Mouse (Mus musculus): ENCODE results near the gene Sar1a. TPM values are rescaled to one million over a fixed set of nuclear protein-coding genes. Genes with fewer than 3 reads are reported as not detected.

Sar1a gene
- polyA plus RNA-seq (2015; fragmentation: Nextera tagmentation; extraction: Ambion mirVana), result 213 and 219 TPM in 2 replicates

DNA sequence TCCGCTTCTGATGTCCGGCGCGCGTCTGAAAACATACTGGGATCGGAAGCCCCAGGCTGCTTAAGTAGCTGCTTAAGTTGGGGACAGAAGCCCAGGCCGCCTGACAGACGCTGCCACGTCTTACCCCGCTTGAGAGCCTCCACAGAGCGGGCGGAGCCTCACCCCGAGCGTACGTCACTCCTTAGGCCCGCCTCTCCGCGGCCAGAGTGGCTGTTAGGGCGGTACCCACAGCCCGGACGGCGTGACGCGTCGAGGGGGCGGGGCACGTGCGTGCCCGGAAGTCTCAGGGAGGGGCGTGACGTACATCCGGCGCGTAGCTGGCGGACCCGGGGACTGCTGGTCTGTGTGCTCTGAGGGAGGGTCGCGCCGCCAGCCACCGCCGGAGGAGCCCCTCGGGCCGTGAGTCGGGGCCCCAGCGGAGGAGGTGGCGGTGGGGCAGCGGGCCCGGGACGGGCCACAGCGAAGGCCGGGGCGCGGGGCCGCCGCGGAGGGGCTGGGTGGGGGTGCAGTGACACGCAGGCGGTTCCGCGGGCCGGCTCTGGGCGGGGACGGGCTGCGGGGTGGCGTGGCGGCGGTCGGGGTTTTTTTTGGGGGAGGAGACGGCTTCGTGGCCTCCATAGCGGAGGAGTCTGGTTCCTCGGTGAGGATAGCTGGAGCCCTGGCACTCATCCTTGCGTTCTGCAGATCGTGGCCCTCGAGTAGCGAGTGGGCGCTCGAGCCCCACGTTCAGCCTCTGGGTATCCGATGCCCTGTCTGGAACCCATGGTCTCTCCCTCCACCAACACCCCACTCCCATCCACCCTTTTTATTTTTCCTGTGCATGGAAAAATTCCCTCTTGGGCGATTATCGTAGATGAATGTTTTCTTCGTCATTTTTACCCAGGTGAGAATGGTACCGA lies at the start of gene Sar1a:
Gene Sar1a (plus strand): TSS at position 285 of the 899 bp plus-strand sequence.
- peak within 1 kb of the TSS; percentile 91 for H3K4me3 ChIP-seq
- peak within 1 kb of the TSS; percentile 77 for H3K4me2 ChIP-seq (replicated peaks)
- WGBS, result 1% methylated on average over 83 of the region's 84 CpGs
- H3K9ac ChIP-seq (replicated peaks), result peak within 1 kb of the TSS; percentile 98
- H3K27me3 ChIP-seq, result no peaks in the 10 kb centered on the region
- peak within 1 kb of the TSS; percentile 82 for H3K27ac ChIP-seq (replicated peaks)
- H3K36me3 ChIP-seq, result peaks cover 7% of the 10 kb centered on the region
- ATAC-seq (replicated peaks), result peak; percentile 100
- H3K9me3 ChIP-seq, result no peaks in the 10 kb centered on the region
- H3K4me1 ChIP-seq, result peaks cover 27% of the 10 kb centered on the region

DNA sequence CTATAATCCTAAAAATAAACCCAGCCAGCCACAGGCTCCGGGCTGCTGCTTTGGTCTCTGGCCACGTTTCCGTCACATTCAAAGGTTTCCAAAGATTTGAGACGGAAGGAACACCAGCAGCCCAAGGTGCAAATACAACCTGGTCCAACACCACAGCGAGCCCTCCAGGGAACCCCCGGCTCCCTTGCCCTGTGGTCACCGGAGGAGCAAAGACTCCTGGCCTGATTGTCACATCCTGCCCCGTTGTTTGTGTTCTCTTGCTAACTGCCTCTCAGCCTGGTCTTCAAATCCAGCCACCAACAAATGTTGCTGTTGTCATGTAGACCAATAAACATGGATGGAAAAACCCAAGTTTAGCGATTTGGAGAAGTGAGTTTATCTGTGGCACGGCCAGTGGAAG lies 47.7 kb upstream of the Sar1a start:
- Histone ChIP-seq H3K36me3 (no peaks in the 10 kb centered on the region), H3K27ac (replicated peaks) (no peak overlapping the region), H3K4me2 (replicated peaks) (no peak overlapping the region), H3K9me3 (no peaks in the 10 kb centered on the region), H3K9ac (replicated peaks) (no peak overlapping the region), H3K4me1 (no peaks in the 10 kb centered on the region), H3K27me3 (no peaks in the 10 kb centered on the region), H3K4me3 (no peak overlapping the region)
- no peak for ATAC-seq (replicated peaks)
- WGBS, result 85% methylated on average over 10 of the region's 10 CpGs

DNA sequence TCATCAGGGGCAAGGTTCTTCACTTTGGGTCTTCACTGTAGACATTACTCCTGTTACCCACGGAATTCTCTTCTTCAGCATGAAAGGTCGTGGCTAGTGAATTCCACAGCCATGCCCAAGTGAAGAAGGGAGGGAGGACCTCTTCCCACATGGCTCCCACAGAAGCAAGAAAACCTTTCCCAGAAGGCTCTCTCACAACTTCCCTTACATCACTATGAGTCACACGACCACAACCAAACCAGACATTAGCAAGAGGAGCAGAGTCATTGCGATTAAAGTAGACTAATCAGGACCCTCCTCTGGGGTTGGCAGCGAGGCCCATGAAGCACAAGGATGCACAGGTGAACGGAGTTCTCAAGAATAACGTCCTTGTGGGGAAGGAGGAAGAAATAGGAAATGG lies 43.0 kb upstream of the Sar1a start:
- H3K27me3 ChIP-seq, result no peaks in the 10 kb centered on the region
- ATAC-seq (replicated peaks), result no peak
- WGBS, result 76% methylated on average over 7 of the region's 7 CpGs
- H3K9me3 ChIP-seq, result no peaks in the 10 kb centered on the region
- H3K4me1 ChIP-seq, result no peaks in the 10 kb centered on the region
- no peaks in the 10 kb centered on the region for H3K36me3 ChIP-seq
- H3K4me2 ChIP-seq (replicated peaks), result no peak overlapping the region
- no peak overlapping the region for H3K4me3 ChIP-seq
- no peak overlapping the region for H3K27ac ChIP-seq (replicated peaks)
- H3K9ac ChIP-seq (replicated peaks), result no peak overlapping the region

DNA sequence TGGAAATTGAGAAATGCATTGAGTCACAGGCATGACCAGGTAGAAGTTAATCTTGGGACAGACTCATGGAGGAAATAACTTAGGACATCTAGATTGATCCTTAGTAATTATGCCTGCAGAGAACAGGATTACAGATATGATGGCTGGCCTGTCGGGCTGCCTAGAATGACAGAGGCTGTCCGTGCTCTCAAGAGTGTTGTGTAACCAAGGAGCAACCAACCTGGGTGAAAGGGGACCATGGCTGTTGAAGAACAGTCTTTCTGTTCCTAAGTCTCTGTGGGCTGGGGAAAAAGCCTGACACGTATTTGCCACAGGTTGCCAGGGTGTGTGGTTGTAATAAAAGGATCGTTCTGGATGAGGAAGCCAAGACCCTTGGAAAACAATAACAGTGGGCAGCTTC lies 39.7 kb upstream of the Sar1a start:
- Histone ChIP-seq H3K27ac (replicated peaks) (no peak overlapping the region), H3K4me3 (no peak overlapping the region), H3K4me1 (no peaks in the 10 kb centered on the region), H3K36me3 (no peaks in the 10 kb centered on the region), H3K4me2 (replicated peaks) (no peak overlapping the region), H3K9me3 (no peaks in the 10 kb centered on the region), H3K9ac (replicated peaks) (no peak overlapping the region), H3K27me3 (no peaks in the 10 kb centered on the region)
- ATAC-seq (replicated peaks), result no peak
- WGBS, result 83% methylated on average over 4 of the region's 4 CpGs

DNA sequence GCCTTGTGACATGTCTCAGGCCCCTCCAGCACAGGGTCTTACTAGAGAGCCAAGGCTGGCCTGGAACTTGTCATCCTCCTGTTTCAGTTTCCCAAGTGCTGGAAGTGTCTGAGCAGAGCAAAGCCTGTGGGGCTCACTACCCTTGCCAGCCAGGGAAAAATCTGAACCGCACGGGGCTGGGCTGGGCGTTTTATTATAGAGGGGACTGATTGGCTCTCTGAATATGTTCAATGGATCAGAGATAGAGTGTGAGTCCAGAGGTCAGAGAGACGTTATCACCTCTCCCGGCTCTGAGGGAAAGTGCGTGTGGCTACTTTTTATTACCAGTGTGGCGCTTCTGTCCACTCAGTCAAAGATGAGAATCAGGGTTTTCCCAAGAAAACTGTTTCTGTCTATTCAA lies 33.5 kb upstream of the Sar1a start:
- H3K4me2 ChIP-seq (replicated peaks), result no peak overlapping the region
- 67% methylated on average over 7 of the region's 7 CpGs for WGBS
- H3K4me3 ChIP-seq, result no peak overlapping the region
- peaks cover 21% of the 10 kb centered on the region for H3K4me1 ChIP-seq
- H3K27ac ChIP-seq (replicated peaks), result no peak overlapping the region
- no peaks in the 10 kb centered on the region for H3K9me3 ChIP-seq
- H3K27me3 ChIP-seq, result no peaks in the 10 kb centered on the region
- no peak for ATAC-seq (replicated peaks)
- H3K36me3 ChIP-seq, result peaks cover under 1% of the 10 kb centered on the region; the same call in 1 of the 2 replicates
- H3K9ac ChIP-seq (replicated peaks), result no peak overlapping the region

DNA sequence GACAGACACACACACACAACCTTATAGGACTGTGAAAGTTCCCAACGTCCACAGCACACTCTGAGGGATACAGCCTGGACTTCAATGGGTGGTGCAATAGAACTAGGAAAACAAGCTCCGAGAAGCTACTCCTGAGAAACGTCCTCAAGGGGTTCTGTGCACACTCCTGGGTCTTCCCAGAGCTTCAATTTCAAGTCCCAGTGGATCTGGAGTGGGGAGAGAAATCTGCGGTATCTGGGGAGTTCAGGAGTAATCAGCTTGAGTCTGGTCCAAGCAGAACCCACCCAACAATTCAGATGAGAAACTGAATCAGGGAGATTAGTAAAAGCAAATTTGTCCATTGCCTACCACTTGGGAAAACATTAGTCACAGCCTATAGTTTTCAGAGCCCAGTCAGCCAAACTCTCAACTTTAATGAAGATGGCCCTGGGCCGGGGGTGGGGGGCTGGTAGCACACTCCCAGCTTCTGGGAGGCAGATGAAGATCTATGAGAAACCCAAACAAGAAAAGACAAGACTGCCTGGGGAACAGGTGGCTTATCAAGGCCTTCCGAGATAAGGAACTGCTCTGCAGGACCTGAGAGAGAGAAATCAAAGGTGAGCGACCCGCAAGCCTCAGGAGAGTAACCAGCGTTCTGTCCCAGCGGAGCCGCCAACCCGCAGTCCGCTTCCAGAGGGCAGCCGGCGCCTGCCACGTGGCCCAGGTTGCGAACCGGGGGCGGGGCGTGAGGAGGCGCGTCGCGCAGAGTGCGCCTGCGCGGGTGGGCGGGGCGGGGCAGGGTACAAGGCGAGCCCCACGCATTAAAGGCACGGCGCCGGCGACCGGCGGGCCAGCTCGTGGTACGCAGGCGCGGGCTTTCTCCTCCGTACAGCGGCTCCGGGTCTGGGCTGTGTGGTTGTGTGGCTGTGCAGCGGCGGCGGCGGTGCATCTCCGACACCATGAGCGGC lies 32.0 kb upstream of the Sar1a start, which contains the start of gene Ppa1:
Gene Ppa1 (plus strand): TSS at position 763 of the 947 bp plus-strand sequence.
- Histone ChIP-seq H3K27me3 (no peaks in the 10 kb centered on the region), H3K9ac (replicated peaks) (peak within 1 kb of the TSS; percentile 92), H3K4me1 (peaks cover 21% of the 10 kb centered on the region), H3K9me3 (no peaks in the 10 kb centered on the region), H3K4me3 (peak within 1 kb of the TSS; percentile 87), H3K4me2 (replicated peaks) (peak within 1 kb of the TSS; percentile 81), H3K27ac (replicated peaks) (peak within 1 kb of the TSS; percentile 86), H3K36me3 (peaks cover 7% of the 10 kb centered on the region)
- peak; percentile 99 for ATAC-seq (replicated peaks)
- 2% methylated on average over 43 of the region's 50 CpGs for WGBS

DNA sequence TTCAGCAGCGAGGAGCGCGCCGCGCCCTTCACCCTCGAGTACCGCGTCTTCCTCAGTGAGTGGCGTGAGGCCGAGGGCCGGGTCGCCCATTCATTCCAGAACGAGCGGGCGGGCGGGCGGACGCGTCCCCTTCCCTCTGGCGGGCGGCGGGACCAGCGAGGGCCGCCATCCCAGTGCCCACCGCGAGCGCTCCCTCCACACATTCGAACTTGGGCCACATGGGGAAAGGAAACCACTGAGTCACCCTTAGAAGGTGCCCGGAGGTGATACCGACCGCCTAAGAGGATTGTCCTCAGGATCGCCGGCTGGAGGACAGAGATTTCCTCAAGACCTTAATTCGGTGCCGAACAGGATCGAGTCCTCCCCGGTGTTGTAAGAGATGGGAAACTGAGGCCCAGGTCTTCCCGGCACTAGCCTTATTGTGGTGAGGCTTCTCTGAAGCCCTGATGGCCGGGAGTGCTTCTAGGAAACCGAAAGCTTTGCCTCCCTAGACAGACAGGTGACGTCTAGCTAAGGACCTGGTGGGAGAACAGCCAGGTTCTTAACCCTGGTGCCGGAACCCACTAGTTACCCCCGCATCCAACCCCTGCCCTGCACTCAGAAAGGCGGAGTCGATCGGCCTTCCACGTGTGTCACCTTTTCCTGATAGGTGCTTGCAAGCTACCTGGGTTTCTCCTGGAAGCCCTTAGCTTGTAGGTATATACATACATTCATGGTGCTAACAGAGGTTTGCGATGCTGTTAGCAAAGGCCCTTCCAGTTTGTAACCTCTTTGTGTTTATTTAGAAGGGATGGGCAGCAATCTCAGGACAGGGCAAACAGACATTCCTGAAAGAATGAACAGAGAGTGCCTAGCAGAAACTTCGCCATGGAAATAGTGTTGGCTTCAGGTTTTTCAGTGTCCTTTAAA lies 31.1 kb upstream of the Sar1a start:
- H3K4me3 ChIP-seq, result peak overlapping the region; percentile 87
- peak; percentile 69 for ATAC-seq (replicated peaks)
- H3K36me3 ChIP-seq, result peaks cover 10% of the 10 kb centered on the region
- peak overlapping the region; percentile 92 for H3K9ac ChIP-seq (replicated peaks)
- H3K9me3 ChIP-seq, result no peaks in the 10 kb centered on the region
- H3K27me3 ChIP-seq, result no peaks in the 10 kb centered on the region
- 2% methylated on average over 40 of the region's 49 CpGs for WGBS
- H3K4me1 ChIP-seq, result peaks cover 21% of the 10 kb centered on the region
- H3K4me2 ChIP-seq (replicated peaks), result peak overlapping the region; percentile 81
- peak overlapping the region; percentile 86 for H3K27ac ChIP-seq (replicated peaks)

DNA sequence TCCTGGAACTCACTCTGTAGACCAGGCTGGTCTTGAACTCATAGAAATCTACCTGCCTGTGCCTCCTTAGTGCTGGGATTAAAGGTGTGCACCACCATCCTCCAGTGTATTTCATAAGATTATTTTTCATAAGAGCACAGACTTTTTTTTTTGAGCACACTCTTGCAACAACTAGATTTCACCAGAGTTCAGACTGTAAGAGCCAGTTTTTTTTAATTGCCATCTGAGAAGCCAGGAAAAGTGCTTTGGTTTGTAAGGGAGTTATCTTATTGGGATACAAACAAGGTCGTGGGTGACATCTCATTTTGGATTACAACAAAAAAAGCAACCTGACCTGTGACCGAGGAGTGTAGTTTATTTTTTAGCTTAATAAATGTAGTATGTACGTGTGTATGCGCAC lies 26.0 kb upstream of the Sar1a start:
- WGBS, result 96% methylated on average over 4 of the region's 4 CpGs
- ATAC-seq (replicated peaks), result no peak
- Histone ChIP-seq H3K9ac (replicated peaks) (no peak overlapping the region), H3K4me2 (replicated peaks) (no peak overlapping the region), H3K9me3 (no peaks in the 10 kb centered on the region), H3K4me3 (no peak overlapping the region), H3K36me3 (peaks cover 17% of the 10 kb centered on the region), H3K4me1 (peaks cover 15% of the 10 kb centered on the region), H3K27ac (replicated peaks) (no peak overlapping the region), H3K27me3 (no peaks in the 10 kb centered on the region)

DNA sequence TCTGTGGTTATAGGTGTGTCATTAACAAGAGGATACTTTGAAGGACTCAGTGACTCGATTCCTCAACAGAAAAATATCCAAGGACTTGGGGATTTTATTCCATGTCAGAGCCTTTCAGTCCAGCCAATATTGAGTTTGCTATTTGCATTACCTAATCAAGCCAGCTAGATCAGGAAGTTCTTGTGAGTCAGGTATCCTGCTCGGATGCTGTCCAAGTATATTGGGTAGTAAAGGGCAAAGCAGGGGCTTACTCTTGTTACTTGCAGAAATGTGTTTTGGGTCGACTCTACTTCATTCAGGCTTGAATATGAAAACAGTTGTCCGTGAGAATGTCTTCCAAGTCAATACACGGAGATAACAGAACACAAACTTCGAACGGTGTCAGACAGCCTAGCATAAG lies 25.4 kb upstream of the Sar1a start:
- Histone ChIP-seq H3K4me2 (replicated peaks) (no peak overlapping the region), H3K9ac (replicated peaks) (no peak overlapping the region), H3K4me3 (no peak overlapping the region), H3K4me1 (peaks cover 9% of the 10 kb centered on the region; the same call in 1 of the 2 replicates), H3K27ac (replicated peaks) (no peak overlapping the region), H3K36me3 (peaks cover 23% of the 10 kb centered on the region), H3K9me3 (no peaks in the 10 kb centered on the region), H3K27me3 (no peaks in the 10 kb centered on the region)
- 90% methylated on average over 7 of the region's 7 CpGs for WGBS
- ATAC-seq (replicated peaks), result no peak

DNA sequence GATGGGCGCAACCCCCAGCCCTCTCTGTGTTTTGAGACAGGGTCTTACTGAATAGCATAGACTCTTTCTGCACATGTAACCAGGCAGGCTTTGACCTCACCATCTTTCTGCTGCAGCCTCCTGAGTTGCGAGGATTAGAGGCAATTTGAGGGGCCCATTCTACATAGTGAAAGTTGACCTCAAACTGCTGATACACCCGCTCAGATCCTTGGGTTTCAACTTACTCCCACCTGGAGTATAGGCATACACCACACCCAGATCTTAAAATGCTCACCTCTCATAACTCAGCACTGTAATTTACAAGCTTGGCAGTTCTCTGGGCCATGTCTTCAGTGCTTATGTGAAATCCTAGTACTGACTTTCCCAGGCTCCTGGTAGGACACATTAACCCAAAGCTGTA lies 24.9 kb upstream of the Sar1a start:
- peaks cover 6% of the 10 kb centered on the region; the same call in 1 of the 2 replicates for H3K4me1 ChIP-seq
- no peaks in the 10 kb centered on the region for H3K9me3 ChIP-seq
- no peak overlapping the region for H3K4me3 ChIP-seq
- ATAC-seq (replicated peaks), result no peak
- no peak overlapping the region for H3K9ac ChIP-seq (replicated peaks)
- H3K27me3 ChIP-seq, result no peaks in the 10 kb centered on the region
- peaks cover 28% of the 10 kb centered on the region for H3K36me3 ChIP-seq
- H3K4me2 ChIP-seq (replicated peaks), result no peak overlapping the region
- H3K27ac ChIP-seq (replicated peaks), result no peak overlapping the region
- WGBS, result 93% methylated on average over 3 of the region's 3 CpGs

Data from forebrain, embryonic 15.5 days (tissue).